Mouse (Mus musculus) heart, embryonic 10.5 days (tissue): ENCODE data around the gene AC141477.1. TPM values are rescaled to one million over a fixed set of nuclear protein-coding genes. Genes with fewer than 3 reads are reported as not detected.

Source experiments
- DNase-seq: peaks from one replicate; pipeline ENCODE4 v3.0.0-alpha.2; 2017; ENCODE audit warnings: low spot score
- H3K27ac ChIP-seq: fragments of 300-500 bp; sonication (generic); 2 replicates; pipeline ENCODE4 v1.5.1; 2016; ENCODE audit warnings: mild to moderate bottlenecking
- H3K27me3 ChIP-seq: fragments of 300-500 bp; sonication (generic); 2 replicates; pipeline ENCODE4 v1.6.1; 2016; ENCODE audit warnings: mild to moderate bottlenecking; ENCODE audit not compliant: poor library complexity, insufficient read depth, severe bottlenecking
- H3K36me3 ChIP-seq: fragments of 300-500 bp; sonication (generic); 2 replicates; pipeline ENCODE4 v1.6.1; 2016; ENCODE audit warnings: mild to moderate bottlenecking, moderate library complexity
- H3K4me1 ChIP-seq: fragments of 300-500 bp; sonication (generic); 2 replicates; pipeline ENCODE4 v1.6.1; 2016; ENCODE audit warnings: mild to moderate bottlenecking
- H3K4me3 ChIP-seq: fragments of 300-500 bp; sonication (generic); 2 replicates; pipeline ENCODE4 v1.5.1; 2016; ENCODE audit warnings: mild to moderate bottlenecking, moderate library complexity
- H3K9me3 ChIP-seq: fragments of 300-500 bp; sonication (generic); 2 replicates; pipeline ENCODE4 v1.6.1; 2016; ENCODE audit warnings: mild to moderate bottlenecking, moderate library complexity
- WGBS: fragments of 180-500 bp; shearing (Covaris S2); methylation state at CpG from one replicate; pipeline ENCODE4 v1.1.7; 2016; 5-methylcytosine and 5-hydroxymethylcytosine counted together
- polyA plus RNA-seq: library from polyadenylated mRNA; unstranded; fragments of >200 nt; fragmentation: Nextera tagmentation; extraction: Ambion mirVana; gene quantifications from 2 replicates; pipeline ENCODE4 v1.2.1, GENCODE M21; 2016

Gene AC141477.1
- polyA plus RNA-seq, result not detected in 2 replicates

DNA sequence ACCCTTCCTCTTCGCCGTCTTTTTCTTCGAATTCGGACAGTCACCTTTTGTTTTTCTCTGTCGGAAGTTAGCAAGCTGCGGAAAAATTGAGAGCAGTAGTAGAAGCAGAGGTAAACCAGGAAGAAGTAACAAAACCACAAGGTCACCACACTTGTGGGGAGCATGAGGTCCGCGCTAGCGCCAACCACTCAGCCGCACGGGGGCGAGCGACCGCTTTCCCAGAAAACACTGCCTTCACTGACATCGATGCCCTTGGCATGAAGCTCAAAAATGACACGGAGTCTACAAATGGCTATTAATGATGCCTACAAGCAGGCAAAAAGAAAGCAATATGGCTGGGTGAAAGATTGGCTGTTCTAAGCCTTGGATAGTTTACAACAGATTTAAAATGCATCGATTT lies at the start of gene AC141477.1:
AC141477.1 (minus strand) TSS at position 164 of the 400 bp plus-strand sequence.
- DNase-seq, result no peak
- WGBS, result 94% methylated on average over 17 of the region's 17 CpGs
- Histone ChIP-seq H3K9me3 (no peaks in the 10 kb centered on the region), H3K27ac (no peak within 1 kb of the TSS), H3K4me1 (peaks cover 21% of the 10 kb centered on the region), H3K27me3 (no peaks in the 10 kb centered on the region), H3K36me3 (peaks cover 50% of the 10 kb centered on the region), H3K4me3 (peak within 1 kb of the TSS; percentile 91)

DNA sequence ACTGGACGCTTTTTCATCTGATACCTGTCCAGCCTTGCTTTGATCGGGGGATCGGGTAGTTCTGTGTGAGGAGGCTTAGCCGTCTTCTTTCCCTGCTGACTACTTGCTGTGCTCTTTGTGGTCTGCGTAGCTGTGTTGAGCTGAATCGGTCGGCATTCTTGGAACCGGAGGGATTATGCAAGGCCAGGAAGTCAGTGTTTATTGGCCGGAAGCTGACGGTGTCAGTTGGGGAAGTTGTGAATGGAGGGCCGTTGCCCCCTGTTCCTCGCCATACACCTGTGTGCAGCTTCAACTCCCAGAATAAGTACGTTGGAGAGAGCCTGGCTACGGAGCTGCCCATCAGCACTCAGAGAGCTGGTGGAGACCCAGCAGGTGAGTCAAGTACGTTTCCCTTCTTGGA lies 49.0 kb upstream of the AC141477.1 start:
- no peak overlapping the region for H3K27ac ChIP-seq
- no peak for DNase-seq
- WGBS, result 91% methylated on average over 15 of the region's 15 CpGs
- H3K9me3 ChIP-seq, result no peaks in the 10 kb centered on the region
- H3K4me3 ChIP-seq, result no peak overlapping the region
- no peaks in the 10 kb centered on the region for H3K27me3 ChIP-seq
- H3K4me1 ChIP-seq, result no peaks in the 10 kb centered on the region
- H3K36me3 ChIP-seq, result peaks cover 93% of the 10 kb centered on the region

DNA sequence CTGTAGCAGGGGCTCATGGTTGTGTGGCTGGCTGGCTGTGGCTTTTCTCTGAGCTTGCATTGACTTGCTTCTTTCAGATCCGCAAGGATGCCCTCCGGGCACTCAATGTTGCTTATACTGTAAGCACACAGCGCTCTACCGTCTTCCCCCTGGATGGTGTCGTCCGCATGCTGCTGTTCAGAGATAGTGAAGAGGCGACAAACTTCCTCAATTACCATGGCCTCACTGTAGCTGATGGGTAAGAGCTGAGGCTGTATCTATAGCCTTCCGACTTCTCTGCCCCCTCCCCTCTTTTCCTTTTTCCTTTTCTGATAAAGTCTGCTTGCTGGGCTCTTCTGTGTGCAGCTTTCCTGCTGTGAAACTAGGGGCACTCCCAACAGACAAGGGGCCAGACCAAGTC lies 48.0 kb upstream of the AC141477.1 start:
- Histone ChIP-seq H3K27me3 (no peaks in the 10 kb centered on the region), H3K4me3 (no peak overlapping the region), H3K4me1 (no peaks in the 10 kb centered on the region), H3K36me3 (peaks cover 93% of the 10 kb centered on the region), H3K9me3 (no peaks in the 10 kb centered on the region), H3K27ac (no peak overlapping the region)
- WGBS, result 62% methylated on average over 8 of the region's 8 CpGs
- no peak for DNase-seq

DNA sequence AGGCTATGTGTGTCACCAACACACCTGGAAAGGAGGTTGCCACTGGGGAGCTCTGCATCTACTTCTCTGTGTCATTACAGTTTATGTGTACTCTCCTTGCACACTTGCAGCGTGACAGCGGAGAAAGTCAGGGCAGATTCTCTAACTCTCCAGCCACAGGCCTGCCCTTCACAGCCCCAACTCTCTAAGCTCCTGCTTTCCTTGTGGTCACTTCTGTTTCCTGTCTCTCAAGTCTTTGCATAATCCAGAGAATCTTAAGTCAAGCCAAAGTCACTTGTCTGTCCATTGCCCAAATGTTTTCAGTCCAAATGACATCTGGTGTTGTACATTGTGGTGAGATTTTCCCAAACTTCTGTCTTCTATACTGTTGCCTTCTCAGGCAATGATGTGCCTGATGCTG lies 46.1 kb upstream of the AC141477.1 start:
- 94% methylated on average over 2 of the region's 2 CpGs for WGBS
- Histone ChIP-seq H3K4me1 (no peaks in the 10 kb centered on the region), H3K36me3 (peaks cover 96% of the 10 kb centered on the region), H3K27ac (no peak overlapping the region), H3K27me3 (no peaks in the 10 kb centered on the region), H3K9me3 (no peaks in the 10 kb centered on the region), H3K4me3 (no peak overlapping the region)
- DNase-seq, result no peak

DNA sequence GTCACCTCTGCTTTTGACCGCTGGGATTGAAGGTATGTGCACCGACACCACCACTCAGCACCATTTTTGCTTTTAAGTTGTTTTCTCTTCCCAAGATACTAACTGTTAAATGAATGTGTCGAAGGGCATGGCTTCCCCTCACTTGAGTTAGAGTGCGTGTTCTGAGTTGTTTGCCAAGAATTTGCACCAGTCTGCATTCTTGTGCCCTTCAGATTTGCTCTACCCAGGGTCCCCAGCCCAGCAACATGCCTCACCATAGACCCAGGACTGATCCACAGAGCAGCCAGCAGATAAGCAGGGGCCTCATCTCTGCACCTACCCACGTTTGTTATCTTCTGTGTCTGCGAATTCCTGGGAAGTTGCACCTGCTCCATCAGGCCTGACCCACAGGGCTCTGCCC lies 41.2 kb upstream of the AC141477.1 start:
- WGBS, result 76% methylated on average over 6 of the region's 6 CpGs
- H3K27ac ChIP-seq, result no peak overlapping the region
- no peaks in the 10 kb centered on the region for H3K27me3 ChIP-seq
- no peaks in the 10 kb centered on the region for H3K9me3 ChIP-seq
- no peak overlapping the region for H3K4me3 ChIP-seq
- H3K36me3 ChIP-seq, result peaks cover 95% of the 10 kb centered on the region
- H3K4me1 ChIP-seq, result no peaks in the 10 kb centered on the region
- no peak for DNase-seq

DNA sequence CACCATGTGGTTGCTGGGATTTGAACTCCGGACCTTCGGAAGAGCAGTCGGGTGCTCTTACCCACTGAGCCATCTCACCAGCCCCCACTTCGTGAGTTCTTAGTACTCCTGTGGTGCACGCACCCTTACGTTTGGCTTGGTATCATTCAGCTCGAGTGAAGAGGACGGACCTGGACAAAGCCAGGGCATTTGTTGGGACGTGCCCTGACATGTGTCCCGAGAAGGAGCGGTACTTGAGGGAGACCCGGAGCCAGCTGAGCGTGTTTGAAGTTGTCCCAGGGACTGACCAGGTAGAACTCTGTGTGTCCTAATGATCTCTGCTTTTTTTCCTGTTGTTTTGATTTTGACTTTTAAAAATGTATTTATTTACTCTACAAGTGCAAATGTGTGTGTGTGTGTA lies 40.6 kb upstream of the AC141477.1 start:
- no peak overlapping the region for H3K4me3 ChIP-seq
- no peaks in the 10 kb centered on the region for H3K27me3 ChIP-seq
- H3K27ac ChIP-seq, result no peak overlapping the region
- H3K9me3 ChIP-seq, result no peaks in the 10 kb centered on the region
- H3K4me1 ChIP-seq, result no peaks in the 10 kb centered on the region
- DNase-seq, result no peak
- H3K36me3 ChIP-seq, result peaks cover 95% of the 10 kb centered on the region
- 93% methylated on average over 13 of the region's 13 CpGs for WGBS

DNA sequence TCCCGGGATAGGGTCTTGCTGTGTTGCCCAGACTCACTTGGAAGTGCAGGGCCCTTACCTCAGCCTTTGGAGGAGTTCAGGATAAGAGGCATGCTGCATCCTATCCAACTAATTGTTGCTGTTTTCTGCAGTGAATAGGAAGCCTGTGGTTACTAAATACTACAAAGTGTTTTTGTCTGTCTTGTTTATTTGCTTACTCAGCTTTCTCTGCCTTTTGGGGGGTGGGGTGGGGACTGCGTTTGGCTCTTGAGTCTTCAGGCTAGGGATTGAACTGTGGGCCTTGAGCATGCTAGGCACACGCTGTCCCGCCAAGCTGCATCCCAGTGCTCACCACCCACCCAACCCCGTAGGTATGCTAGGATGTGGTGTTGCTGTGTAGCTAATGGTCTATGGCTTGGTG lies 33.5 kb upstream of the AC141477.1 start:
- peaks cover 79% of the 10 kb centered on the region for H3K36me3 ChIP-seq
- no peaks in the 10 kb centered on the region for H3K27me3 ChIP-seq
- DNase-seq, result no peak
- no peak overlapping the region for H3K4me3 ChIP-seq
- no peak overlapping the region for H3K27ac ChIP-seq
- H3K9me3 ChIP-seq, result no peaks in the 10 kb centered on the region
- 0 out of 2 replicates have a peak, but pooled peaks cover 4% of the 10 kb centered on the region for H3K4me1 ChIP-seq
- 90% methylated on average over 5 of the region's 5 CpGs for WGBS

DNA sequence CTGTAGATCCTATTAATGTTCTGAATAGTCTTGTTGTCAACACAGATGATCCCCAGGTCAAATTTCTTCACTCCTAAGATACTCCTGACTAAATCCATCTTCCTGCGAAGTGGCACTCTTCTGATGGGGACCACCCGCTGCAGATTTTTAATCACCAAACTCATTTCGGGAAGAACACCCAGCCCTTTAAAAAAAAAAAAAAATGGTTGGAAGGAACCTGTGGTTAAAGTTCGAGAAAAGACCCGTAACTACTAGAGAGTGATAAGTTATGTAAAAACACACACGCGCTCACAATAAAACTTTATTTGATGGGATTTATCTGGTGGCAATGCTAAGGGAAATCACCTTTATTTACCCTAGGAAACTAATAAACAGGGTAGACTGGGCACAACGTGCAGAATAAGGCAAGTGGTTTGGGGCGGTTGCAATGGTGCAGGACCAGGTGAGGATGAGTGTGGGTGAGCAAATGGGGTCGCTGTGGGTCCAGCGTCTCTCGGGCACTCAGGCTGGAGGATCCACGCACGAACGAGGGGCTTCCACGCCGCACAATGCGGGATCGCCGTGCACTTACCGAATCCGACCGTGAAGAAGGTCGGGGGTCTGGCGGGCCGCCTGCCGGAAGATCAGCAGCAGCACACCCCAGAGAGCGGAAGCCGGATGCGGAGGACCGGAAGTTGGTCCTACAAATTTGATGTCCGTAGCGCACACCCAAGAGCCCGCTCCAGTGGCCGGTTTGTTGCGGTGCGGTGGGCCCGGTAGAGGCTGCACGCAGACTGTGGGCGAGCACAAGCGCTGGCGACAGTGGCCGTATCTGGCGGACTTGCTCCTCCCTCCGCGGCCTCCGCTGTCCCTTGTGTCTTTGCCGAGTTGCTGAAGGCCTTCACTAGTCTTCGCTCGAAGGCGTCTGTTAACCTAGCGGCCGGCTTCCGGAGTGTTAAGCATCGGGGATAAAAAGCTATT lies 28.2 kb upstream of the AC141477.1 start, which contains the start of the genes Mcm3ap and Ybey:
Mcm3ap (plus strand) TSS at position 725 of the 960 bp plus-strand sequence.
Ybey (minus strand) TSS at position 912 of the 960 bp plus-strand sequence.
- Histone ChIP-seq H3K4me1 (peaks cover 6% of the 10 kb centered on the region; the same call in 1 of the 2 replicates), H3K4me3 (peak within 1 kb of the TSS; percentile 91), H3K27ac (peak within 1 kb of the TSS; percentile 95), H3K36me3 (peaks cover 44% of the 10 kb centered on the region), H3K9me3 (no peaks in the 10 kb centered on the region), H3K27me3 (no peaks in the 10 kb centered on the region)
- WGBS, result 1% methylated on average over 55 of the region's 55 CpGs
- peak; percentile 96 for DNase-seq

DNA sequence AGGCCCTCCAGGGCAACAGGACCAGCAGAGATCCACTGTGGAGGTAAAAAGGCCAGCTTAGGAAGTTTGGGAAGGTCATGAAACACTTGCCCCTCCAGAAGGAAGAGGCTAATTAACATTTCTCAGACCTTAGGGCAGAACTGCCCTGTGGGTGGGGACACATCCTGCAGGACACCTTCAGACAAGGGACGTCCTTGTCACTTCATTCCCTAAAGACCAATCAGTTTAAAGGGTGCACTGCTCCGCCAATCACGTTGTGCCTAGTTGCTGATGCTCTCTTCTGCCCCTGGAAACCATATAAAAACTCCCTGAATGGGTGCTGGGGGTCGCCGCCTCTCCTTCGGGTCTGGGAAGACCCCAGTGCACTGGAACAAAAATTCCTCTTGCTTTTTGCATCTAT lies 22.5 kb upstream of the AC141477.1 start:
- no peak for DNase-seq
- Histone ChIP-seq H3K27me3 (no peaks in the 10 kb centered on the region), H3K4me1 (peaks cover 2% of the 10 kb centered on the region; the same call in 1 of the 2 replicates), H3K9me3 (peaks cover 11% of the 10 kb centered on the region), H3K27ac (no peak overlapping the region), H3K36me3 (peaks cover 38% of the 10 kb centered on the region), H3K4me3 (no peak overlapping the region)
- 88% methylated on average over 6 of the region's 6 CpGs for WGBS

DNA sequence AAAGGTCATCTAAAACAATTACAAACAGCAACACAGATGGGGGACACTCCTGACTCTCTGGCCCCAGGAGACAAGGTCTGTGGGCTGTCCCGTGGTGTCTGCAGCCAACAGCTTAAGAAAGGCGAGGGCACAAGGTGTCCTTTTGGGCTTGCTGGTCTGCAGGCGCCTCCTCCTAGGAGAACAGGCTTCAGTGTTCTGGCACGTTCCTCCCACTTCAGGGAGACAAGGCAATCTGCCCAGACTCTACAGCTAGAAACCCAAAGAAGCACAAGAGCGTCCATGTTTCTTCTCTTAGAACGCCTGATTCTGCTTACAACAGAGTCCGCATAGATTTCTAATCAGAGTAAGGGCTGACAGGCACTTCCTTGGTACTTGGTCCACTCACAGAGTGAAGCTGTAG lies 22.1 kb upstream of the AC141477.1 start:
- no peak for DNase-seq
- no peak overlapping the region for H3K4me3 ChIP-seq
- peaks cover 11% of the 10 kb centered on the region for H3K9me3 ChIP-seq
- peaks cover 38% of the 10 kb centered on the region for H3K36me3 ChIP-seq
- 89% methylated on average over 7 of the region's 7 CpGs for WGBS
- no peaks in the 10 kb centered on the region for H3K4me1 ChIP-seq
- H3K27ac ChIP-seq, result no peak overlapping the region
- H3K27me3 ChIP-seq, result no peaks in the 10 kb centered on the region

DNA sequence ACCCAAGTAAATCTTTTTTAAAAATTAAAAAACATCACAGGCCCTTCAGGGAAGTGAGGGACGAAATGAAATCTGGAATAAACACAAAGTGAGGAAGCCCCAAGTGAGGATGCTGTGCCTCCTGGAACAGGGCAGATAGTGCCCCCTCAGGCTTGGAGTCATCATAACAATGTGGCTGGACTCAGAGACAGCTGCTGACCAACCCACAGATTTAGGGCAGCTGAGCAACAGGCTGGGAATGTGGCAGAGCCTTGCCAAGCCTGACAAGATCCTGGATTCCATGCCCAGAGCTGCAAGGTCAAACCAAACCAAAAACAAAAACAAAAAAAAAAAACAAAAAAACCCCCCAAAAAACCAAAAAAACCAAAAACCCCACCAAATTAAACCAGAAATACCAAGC lies 21.0 kb upstream of the AC141477.1 start:
- Histone ChIP-seq H3K4me3 (no peak overlapping the region), H3K27ac (no peak overlapping the region), H3K36me3 (peaks cover 38% of the 10 kb centered on the region), H3K9me3 (peaks cover 11% of the 10 kb centered on the region), H3K4me1 (no peaks in the 10 kb centered on the region), H3K27me3 (no peaks in the 10 kb centered on the region)
- no peak for DNase-seq
- WGBS, result 87% methylated on average over 1 of the region's 1 CpGs

DNA sequence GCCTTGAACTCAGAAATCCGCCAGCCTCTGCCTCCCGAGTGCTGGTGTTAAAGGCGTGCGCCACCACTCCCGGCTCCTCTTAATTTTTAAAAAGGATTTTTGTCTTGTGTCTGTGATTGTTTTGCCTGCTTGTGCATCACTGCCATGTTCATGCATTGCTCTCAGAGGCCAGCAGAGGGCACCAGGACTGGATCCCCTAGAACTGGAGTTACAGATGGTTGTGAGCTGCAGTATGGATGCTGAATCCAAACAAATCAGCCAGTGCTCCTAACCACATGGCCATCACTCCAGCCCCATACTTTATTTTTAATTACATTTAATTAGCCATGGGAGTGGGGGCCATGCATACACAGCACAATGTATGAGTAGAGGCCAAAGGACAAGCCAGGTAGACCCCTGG lies 15.0 kb upstream of the AC141477.1 start:
- DNase-seq, result no peak
- no peaks in the 10 kb centered on the region for H3K27me3 ChIP-seq
- 0 out of 2 replicates have a peak, but pooled peaks cover 5% of the 10 kb centered on the region for H3K36me3 ChIP-seq
- peaks cover 11% of the 10 kb centered on the region for H3K9me3 ChIP-seq
- H3K4me1 ChIP-seq, result no peaks in the 10 kb centered on the region
- no peak overlapping the region for H3K27ac ChIP-seq
- WGBS, result 51% methylated on average over 5 of the region's 5 CpGs
- no peak overlapping the region for H3K4me3 ChIP-seq

DNA sequence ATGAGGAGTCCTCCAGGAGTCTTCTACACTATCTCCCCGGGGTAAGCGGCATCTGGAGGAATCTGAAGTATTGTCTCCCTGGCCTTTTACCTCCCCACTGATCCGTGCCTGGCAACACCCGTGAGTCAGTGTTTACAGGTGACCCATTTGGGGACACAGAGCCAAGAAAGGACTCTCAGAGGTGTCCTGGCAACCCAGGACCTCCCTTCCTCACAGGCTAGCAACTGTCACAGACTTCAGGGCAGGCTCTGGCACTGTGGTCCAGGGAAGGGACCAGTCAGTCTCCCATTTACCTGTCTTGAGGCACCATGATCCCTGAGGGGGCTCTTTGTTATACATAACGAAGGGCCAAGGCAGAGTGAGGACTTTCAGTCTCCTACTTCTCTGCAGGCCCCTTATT lies 8.6 kb upstream of the AC141477.1 start, which contains the start of gene 2610028H24Rik:
2610028H24Rik (plus strand) TSS at position 231 of the 400 bp plus-strand sequence.
- no peak within 1 kb of the TSS for H3K4me3 ChIP-seq
- H3K27ac ChIP-seq, result no peak within 1 kb of the TSS
- no peaks in the 10 kb centered on the region for H3K36me3 ChIP-seq
- H3K9me3 ChIP-seq, result no peaks in the 10 kb centered on the region
- 64% methylated on average over 5 of the region's 5 CpGs for WGBS
- DNase-seq, result no peak
- H3K27me3 ChIP-seq, result no peaks in the 10 kb centered on the region
- peaks cover 1% of the 10 kb centered on the region; the same call in 1 of the 2 replicates for H3K4me1 ChIP-seq
